Mouse (Mus musculus) hindbrain, embryonic 10.5 days (tissue): Measurements from ENCODE around the gene Serpina3n. TPM values are rescaled to one million over a fixed set of nuclear protein-coding genes. Genes with fewer than 3 reads are reported as not detected.
"Not testable (repeated sequence)": the region's sequence is repeated elsewhere in the genome, so short reads cannot be mapped to it uniquely, and the experiment has no call there.

Experiments
- DNase-seq: peaks from one replicate; pipeline ENCODE4 v3.0.0-alpha.2; 2017; ENCODE audit warnings: low spot score
- H3K27ac ChIP-seq: fragments of 300-500 bp; sonication (generic); 2 replicates; pipeline ENCODE4 v1.5.1; 2016; ENCODE audit warnings: mild to moderate bottlenecking, moderate library complexity
- H3K27me3 ChIP-seq: fragments of 300-500 bp; sonication (generic); 2 replicates; pipeline ENCODE4 v1.6.1; 2016; ENCODE audit warnings: mild to moderate bottlenecking; ENCODE audit not compliant: poor library complexity, insufficient read depth, severe bottlenecking
- H3K36me3 ChIP-seq: fragments of 300-500 bp; sonication (generic); 2 replicates; pipeline ENCODE4 v1.6.1; 2016; ENCODE audit warnings: mild to moderate bottlenecking, moderate library complexity
- H3K4me1 ChIP-seq: fragments of 300-500 bp; sonication (generic); replicated peaks from 2 replicates; pipeline ENCODE4 v1.6.1; 2016; ENCODE audit warnings: mild to moderate bottlenecking
- H3K4me3 ChIP-seq: fragments of 300-500 bp; sonication (generic); 2 replicates; pipeline ENCODE4 v1.5.1; 2016; ENCODE audit warnings: mild to moderate bottlenecking, moderate library complexity
- H3K9me3 ChIP-seq: fragments of 300-500 bp; sonication (generic); 2 replicates; pipeline ENCODE4 v1.6.1; 2016; ENCODE audit warnings: mild to moderate bottlenecking, moderate library complexity
- WGBS: fragments of 180-500 bp; shearing (Covaris S2); methylation state at CpG from one replicate; pipeline ENCODE4 v1.1.7; 2016; 5-methylcytosine and 5-hydroxymethylcytosine counted together
- polyA plus RNA-seq: library from polyadenylated mRNA; unstranded; fragments of >200 nt; fragmentation: Nextera tagmentation; extraction: Ambion mirVana; gene quantifications from 2 replicates; pipeline ENCODE4 v1.2.1, GENCODE M21; 2016

Gene Serpina3n
- not detected in 2 replicates for polyA plus RNA-seq

DNA sequence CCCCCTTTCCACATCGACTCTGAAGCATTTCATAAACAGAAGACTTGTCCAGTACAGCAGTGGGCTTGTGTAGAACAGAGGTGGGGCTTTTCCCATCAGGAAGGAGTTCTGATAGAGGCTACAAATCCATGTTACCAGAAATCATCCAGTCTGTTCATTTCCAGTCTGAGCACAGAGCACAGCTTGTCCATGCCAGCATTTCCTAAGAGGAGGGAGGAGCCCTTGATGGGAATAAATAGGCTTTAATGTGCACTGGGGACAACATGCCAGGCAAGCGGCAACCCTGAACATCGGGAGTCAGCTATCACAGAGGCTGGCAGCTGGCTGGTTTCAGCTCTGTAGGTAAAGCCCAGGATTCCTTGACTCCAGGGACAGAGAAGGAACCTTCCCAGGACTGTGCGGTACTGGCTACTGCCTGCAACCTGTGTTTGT is at the start of gene Serpina3n:
Gene Serpina3n, plus strand, starts transcription at position 276 of the 432 bp plus-strand sequence.
- no peak within 1 kb of the TSS for H3K4me3 ChIP-seq

DNA sequence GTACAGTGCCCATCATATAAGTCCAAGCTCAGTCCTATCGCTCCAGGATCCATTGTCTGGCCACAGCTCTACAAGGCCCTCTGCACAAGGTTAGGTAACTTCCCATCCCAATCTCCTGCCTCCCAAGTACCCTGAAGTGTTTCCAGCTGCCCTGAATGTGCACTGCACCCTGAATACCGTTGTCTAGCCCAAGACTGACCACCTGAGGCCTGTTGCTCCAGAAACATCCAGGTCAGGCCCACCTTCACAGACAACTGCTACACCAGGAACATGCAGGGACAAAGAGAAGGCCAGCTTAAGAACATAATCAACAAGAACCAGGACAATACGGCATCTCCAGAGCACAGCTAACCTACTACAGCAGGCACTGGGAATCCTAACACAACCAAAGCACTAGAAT is 36.5 kb upstream of the Serpina3n start:
- no peak for DNase-seq
- no peak overlapping the region for H3K27ac ChIP-seq
- no peaks in the 10 kb centered on the region for H3K27me3 ChIP-seq

More for the DNA sequence above, at the start of gene Serpina3n:
- Histone ChIP-seq H3K27ac (no peak within 1 kb of the TSS), H3K36me3 (no peaks in the 10 kb centered on the region), H3K9me3 (no peaks in the 10 kb centered on the region), H3K27me3 (no peaks in the 10 kb centered on the region), H3K4me1 (no peaks in the 10 kb centered on the region)
- no peak for DNase-seq
- 68% methylated on average over 4 of the region's 4 CpGs for WGBS

GRCm38 (mm10) chr12:104377179-104377578 is 29.4 kb upstream of the Serpina3n start:
- 73% methylated on average over 5 of the region's 5 CpGs for WGBS

More for the DNA sequence above, 36.5 kb upstream of the Serpina3n start:
- H3K4me3 ChIP-seq, result no peak overlapping the region
- no peaks in the 10 kb centered on the region for H3K9me3 ChIP-seq
- H3K4me1 ChIP-seq, result no peaks in the 10 kb centered on the region
- H3K36me3 ChIP-seq, result no peaks in the 10 kb centered on the region
- WGBS, result 88% methylated on average over 3 of the region's 3 CpGs

GRCm38 (mm10) chr12:104378351-104378750 is 28.2 kb upstream of the Serpina3n start:
- DNase-seq, H3K27ac ChIP-seq, H3K4me3 ChIP-seq, H3K36me3 ChIP-seq, H3K9me3 ChIP-seq, H3K4me1 ChIP-seq, H3K27me3 ChIP-seq: not testable (repeated sequence)
- 77% methylated on average over 2 of the region's 2 CpGs for WGBS

More at GRCm38 (mm10) chr12:104377179-104377578, 29.4 kb upstream of the Serpina3n start:
- not testable (repeated sequence) for H3K27me3 ChIP-seq, H3K4me1 ChIP-seq, H3K27ac ChIP-seq, DNase-seq, H3K4me3 ChIP-seq, H3K9me3 ChIP-seq, H3K36me3 ChIP-seq

DNA sequence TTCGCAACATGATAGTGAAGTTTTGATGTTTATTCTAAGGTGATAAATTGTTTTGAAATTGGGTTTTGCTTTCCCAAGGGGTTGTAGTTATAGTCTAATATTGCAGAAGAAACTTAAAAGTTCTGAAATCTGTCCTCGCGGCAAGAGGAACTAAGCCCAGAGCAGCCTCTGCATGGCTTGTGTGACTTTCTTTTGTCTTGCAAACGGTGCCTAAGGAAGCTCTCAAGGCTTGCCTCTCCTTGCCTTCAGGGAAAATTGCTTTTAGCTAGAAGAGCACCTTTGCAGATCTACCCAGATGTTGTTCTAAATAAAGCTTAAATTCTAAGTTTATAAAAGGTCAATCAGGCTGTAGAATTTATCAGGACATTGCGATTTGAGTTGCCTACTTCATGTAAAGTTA is 27.7 kb upstream of the Serpina3n start:
- 45% methylated on average over 5 of the region's 5 CpGs for WGBS
- not testable (repeated sequence) for H3K27ac ChIP-seq, H3K4me1 ChIP-seq, H3K27me3 ChIP-seq, H3K36me3 ChIP-seq, H3K9me3 ChIP-seq, H3K4me3 ChIP-seq, DNase-seq

- WGBS, result 95% methylated on average over 11 of the region's 11 CpGs
- DNase-seq, result no peak
- peaks cover 4% of the 10 kb centered on the region; the same call in 1 of the 2 replicates for H3K9me3 ChIP-seq
- H3K4me3 ChIP-seq, result no peak overlapping the region
- H3K27ac ChIP-seq, result no peak overlapping the region
- H3K36me3 ChIP-seq, result no peaks in the 10 kb centered on the region
- no peaks in the 10 kb centered on the region for H3K27me3 ChIP-seq
- H3K4me1 ChIP-seq, result no peaks in the 10 kb centered on the region
Observed at GRCm38 (mm10) chr12:104379856-104380255, 26.7 kb upstream of the Serpina3n start.

GRCm38 (mm10) chr12:104381071-104381604 is 25.4 kb upstream of the Serpina3n start:
- DNase-seq, H3K36me3 ChIP-seq, H3K27me3 ChIP-seq, H3K27ac ChIP-seq, H3K4me3 ChIP-seq, H3K4me1 ChIP-seq, H3K9me3 ChIP-seq: not testable (repeated sequence)
- 86% methylated on average over 8 of the region's 8 CpGs for WGBS

- H3K4me1 ChIP-seq, H3K27ac ChIP-seq, DNase-seq, H3K4me3 ChIP-seq, H3K27me3 ChIP-seq, H3K9me3 ChIP-seq, H3K36me3 ChIP-seq: not testable (repeated sequence)
Observed at GRCm38 (mm10) chr12:104385987-104386386, 20.5 kb upstream of the Serpina3n start.

DNA sequence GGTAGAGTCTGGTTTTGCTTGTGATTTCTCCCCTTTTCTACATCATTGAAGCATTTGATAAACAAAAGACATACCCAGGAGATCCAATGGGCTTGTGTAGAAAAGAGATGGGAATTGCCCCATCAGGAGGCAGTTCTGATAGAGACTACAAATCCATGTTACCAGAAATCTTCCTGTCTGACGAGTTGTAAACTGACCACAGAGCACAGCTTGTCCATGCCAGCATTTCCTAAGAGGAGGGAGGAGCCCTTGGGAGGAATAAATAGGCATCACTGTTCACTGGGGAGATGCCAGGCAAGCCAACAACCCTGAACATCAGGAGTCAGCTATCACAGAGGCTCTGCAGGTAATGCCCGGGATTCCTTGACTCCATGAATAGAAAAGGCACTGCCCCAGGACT is 19.7 kb upstream of the Serpina3n start:
- DNase-seq, H3K27ac ChIP-seq, H3K4me1 ChIP-seq, H3K27me3 ChIP-seq, H3K9me3 ChIP-seq, H3K36me3 ChIP-seq, H3K4me3 ChIP-seq: not testable (repeated sequence)
- 80% methylated on average over 2 of the region's 2 CpGs for WGBS

- no peaks in the 10 kb centered on the region for H3K4me1 ChIP-seq
- no peaks in the 10 kb centered on the region for H3K36me3 ChIP-seq
- DNase-seq, result no peak
- no peak overlapping the region for H3K27ac ChIP-seq
- H3K27me3 ChIP-seq, result no peaks in the 10 kb centered on the region
- no peak overlapping the region for H3K4me3 ChIP-seq
- no peaks in the 10 kb centered on the region for H3K9me3 ChIP-seq
Observed at GRCm38 (mm10) chr12:104388477-104388876, 18.1 kb upstream of the Serpina3n start.

- not testable (repeated sequence) for H3K4me3 ChIP-seq, H3K27ac ChIP-seq, DNase-seq, H3K9me3 ChIP-seq, H3K27me3 ChIP-seq, H3K36me3 ChIP-seq, H3K4me1 ChIP-seq
- 74% methylated on average over 2 of the region's 2 CpGs for WGBS
Observed at GRCm38 (mm10) chr12:104391057-104391456, 15.5 kb upstream of the Serpina3n start.

GRCm38 (mm10) chr12:104403968-104404367 is 2.6 kb upstream of the Serpina3n start:
- no peaks in the 10 kb centered on the region for H3K27me3 ChIP-seq
- no peaks in the 10 kb centered on the region for H3K9me3 ChIP-seq
- no peak overlapping the region for H3K4me3 ChIP-seq
- 82% methylated on average over 5 of the region's 5 CpGs for WGBS
- DNase-seq, result no peak
- H3K36me3 ChIP-seq, result no peaks in the 10 kb centered on the region
- no peaks in the 10 kb centered on the region for H3K4me1 ChIP-seq
- no peak overlapping the region for H3K27ac ChIP-seq

GRCm38 (mm10) chr12:104412507-104412906 is 6.0 kb downstream of the Serpina3n start:
- Histone ChIP-seq H3K27ac (no peak overlapping the region), H3K4me3 (no peak overlapping the region), H3K9me3 (no peaks in the 10 kb centered on the region), H3K27me3 (no peaks in the 10 kb centered on the region), H3K4me1 (peaks cover 7% of the 10 kb centered on the region), H3K36me3 (no peaks in the 10 kb centered on the region)
- no peak for DNase-seq
- 87% methylated on average over 6 of the region's 6 CpGs for WGBS

DNA sequence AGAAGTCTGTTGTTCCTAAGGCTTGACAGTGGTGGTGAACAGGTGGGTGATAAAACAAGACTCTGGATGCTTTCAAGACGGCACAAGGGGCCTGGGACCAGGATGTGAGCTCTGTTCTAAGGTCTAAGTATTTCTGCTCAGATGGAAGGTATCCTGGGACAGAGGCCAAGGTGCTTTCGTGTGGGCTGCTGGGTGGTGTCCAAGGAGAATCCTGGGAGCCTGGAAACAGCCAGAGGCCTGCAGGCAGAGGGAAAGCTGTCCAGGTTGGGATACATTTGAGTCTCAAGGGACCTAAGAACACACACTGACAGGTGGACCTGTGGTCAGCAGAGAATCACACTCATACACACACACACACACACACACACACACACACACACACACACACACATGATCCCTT is 8.0 kb downstream of the Serpina3n start:
- DNase-seq, result no peak
- H3K4me1 ChIP-seq, result peaks cover 17% of the 10 kb centered on the region
- H3K36me3 ChIP-seq, result no peaks in the 10 kb centered on the region
- no peaks in the 10 kb centered on the region for H3K9me3 ChIP-seq
- WGBS, result 67% methylated on average over 2 of the region's 2 CpGs
- H3K27ac ChIP-seq, result no peak overlapping the region
- no peaks in the 10 kb centered on the region for H3K27me3 ChIP-seq
- H3K4me3 ChIP-seq, result no peak overlapping the region
